Mouse (Mus musculus): ENCODE data around the gene Gm525. TPM values are rescaled to one million over a fixed set of nuclear protein-coding genes. Genes with fewer than 3 reads are reported as not detected.

Gm525 gene
- total and polyA plus RNA-seq, 3 experiments = 0.34 TPM; not detected in 2

DNA sequence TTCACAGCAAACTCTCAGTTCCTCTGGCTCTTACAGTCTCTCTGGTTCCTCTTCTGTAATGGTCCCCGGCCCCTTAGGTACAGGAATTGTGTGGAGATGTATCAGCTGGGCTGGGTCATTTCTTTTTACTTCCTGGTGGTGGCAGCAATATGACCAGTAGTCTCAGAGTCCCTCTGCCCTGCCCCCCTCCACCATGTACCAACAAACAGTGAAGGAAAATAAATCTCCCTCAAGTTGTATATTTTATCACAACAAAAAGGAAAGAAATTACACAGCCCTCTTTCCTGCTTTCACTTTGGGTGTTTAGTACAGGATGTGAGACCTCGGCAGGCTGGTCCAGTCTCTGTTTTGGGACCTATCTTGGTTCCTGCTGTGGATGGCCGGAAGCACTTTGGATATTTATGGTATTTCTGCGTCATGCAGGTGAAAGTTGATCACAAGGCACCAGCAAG is 2.8 kb downstream of the Gm525 start (continued):
- TF ChIP-seq JUN (IDR thresholded peaks at IDR 0.05; ENCODE audit: insufficient read depth, low read depth, low read length) = 0 out of 2 replicates have a peak, but pooled peaks have one; percentile 39
- TF ChIP-seq RCOR1 (conservative IDR thresholded peaks at IDR 0.05; ENCODE audit: low read depth, low read length) = no peak
- peak; percentile 32 for TF ChIP-seq RAD21 (IDR thresholded peaks at IDR 0.05; ENCODE audit: low read depth, low read length)
- peak; percentile 93 for TF ChIP-seq MEF2A (IDR thresholded peaks at IDR 0.05; ENCODE audit: borderline replicate concordance, low read depth, low read length)
- TF ChIP-seq USF2 (conservative IDR thresholded peaks at IDR 0.05; ENCODE audit: low read depth, low read length) = no peak
- TF ChIP-seq ZNF384 (IDR thresholded peaks at IDR 0.05; ENCODE audit: low read depth, low read length) = no peak
- TF ChIP-seq CTCF (conservative IDR thresholded peaks at IDR 0.05 in 1 of 2, IDR thresholded peaks at IDR 0.05 in 1 of 2; ENCODE audit: low read depth in 2 of 2, low read length in 2 of 2) = peak in 1 of 2 experiments; percentile 67; a peak in 2 of 4 replicates

DNA sequence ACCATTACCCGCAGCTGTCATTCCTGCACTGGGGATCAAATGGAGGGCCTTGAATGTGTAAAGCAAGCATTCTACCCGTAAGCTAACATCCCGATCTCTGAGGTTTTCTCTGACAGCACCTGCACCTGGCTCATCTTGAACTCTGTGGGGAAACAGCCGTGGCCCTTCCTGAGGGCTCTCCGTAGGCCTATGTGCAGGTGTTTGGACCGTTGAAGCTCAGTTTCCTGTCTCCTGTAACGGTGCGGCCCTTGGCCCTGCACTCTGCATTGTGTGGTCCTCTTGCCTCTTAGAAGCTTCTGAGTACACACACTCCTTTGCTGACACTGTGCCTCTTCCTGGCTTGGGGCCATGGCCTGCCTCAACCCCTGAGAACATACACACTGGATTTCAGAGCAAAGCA is 4.0 kb downstream of the Gm525 start:
- DNase-seq (ENCODE audit: extremely low read depth) = peak; percentile 78
- in situ Hi-C loops (cut with MboI; ENCODE audit: low pct_ligation_motif_present, low pct_unique_long_range_greater_than_20kb, low sequenced_read_pairs) = no loop called here
- peak overlapping the region; percentile 32 for H3K27ac ChIP-seq (ENCODE audit: insufficient read depth, low read depth)
- H3K4me1 ChIP-seq (ENCODE audit: control insufficient read depth in 1 of 2, insufficient read depth in 2 of 2) = peaks cover 23 to 56% of the 10 kb centered on the region in 2 experiments
- no peaks in the 10 kb centered on the region for H3K79me2 ChIP-seq (replicated peaks; ENCODE audit: control insufficient read depth, extremely low read depth, insufficient read depth, poor library complexity, severe bottlenecking)
- H3K4me3 ChIP-seq (replicated peaks in 1 of 3; ENCODE audit: low read depth in 2 of 3, low read length in 2 of 3, poor library complexity in 1 of 3) = no peak overlapping the region
- no peaks in the 10 kb centered on the region for H3K36me3 ChIP-seq (replicated peaks in 1 of 2; ENCODE audit: control insufficient read depth in 1 of 2, insufficient read depth in 1 of 2, low read length in 1 of 2)
- H3K9me3 ChIP-seq (replicated peaks; ENCODE audit: low read length) = peaks cover 9% of the 10 kb centered on the region
- TF ChIP-seq PAX5 (IDR thresholded peaks at IDR 0.05; ENCODE audit: low read length) (no peak), MAX (IDR thresholded peaks at IDR 0.05; ENCODE audit: low read length) (no peak; the same call in 1 of the 2 replicates), IRF4 (IDR thresholded peaks at IDR 0.05; ENCODE audit: low read depth, low read length) (0 out of 2 replicates have a peak, but pooled peaks have one; percentile 5), NRF1 (IDR thresholded peaks at IDR 0.05; ENCODE audit: low read depth, low read length) (no peak), ZNF384 (IDR thresholded peaks at IDR 0.05; ENCODE audit: low read depth, low read length) (no peak), TBP (conservative IDR thresholded peaks at IDR 0.05; ENCODE audit: low read depth, low read length) (no peak), USF1 (IDR thresholded peaks at IDR 0.05; ENCODE audit: low read depth, low read length) (no peak), EP300 (IDR thresholded peaks at IDR 0.05; ENCODE audit: low read length) (peak; percentile 67; the same call in 1 of the 2 replicates), CHD1 (IDR thresholded peaks at IDR 0.05; ENCODE audit: low read depth, low read length) (0 out of 2 replicates have a peak, but pooled peaks have one; percentile 2), E2F4 (IDR thresholded peaks at IDR 0.05; ENCODE audit: insufficient replicate concordance, low read depth, low read length) (no peak), JUN (IDR thresholded peaks at IDR 0.05; ENCODE audit: insufficient read depth, low read depth, low read length) (no peak), KAT2A (IDR thresholded peaks at IDR 0.05; ENCODE audit: insufficient replicate concordance, low read length) (no peak), MYC (IDR thresholded peaks at IDR 0.05; ENCODE audit: low read depth, low read length) (no peak), ETS1 (conservative IDR thresholded peaks at IDR 0.05; ENCODE audit: low read depth, low read length) (no peak; the same call in 1 of the 2 replicates), MXI1 (IDR thresholded peaks at IDR 0.05; ENCODE audit: low read depth, low read length) (no peak), RCOR1 (conservative IDR thresholded peaks at IDR 0.05; ENCODE audit: low read depth, low read length) (no peak), ELF1 (IDR thresholded peaks at IDR 0.05; ENCODE audit: low read depth, low read length) (no peak), CTCF (conservative IDR thresholded peaks at IDR 0.05 in 1 of 2, IDR thresholded peaks at IDR 0.05 in 1 of 2; ENCODE audit: low read depth in 2 of 2, low read length in 2 of 2) (no peak), GABPA (IDR thresholded peaks at IDR 0.05; ENCODE audit: insufficient replicate concordance, low read depth, low read length) (no peak), CHD2 (IDR thresholded peaks at IDR 0.05; ENCODE audit: low read length) (no peak), MAFK (IDR thresholded peaks at IDR 0.05; ENCODE audit: insufficient replicate concordance, low read length) (no peak), BHLHE40 (IDR thresholded peaks at IDR 0.05; ENCODE audit: low read depth, low read length) (no peak; the same call in 1 of the 2 replicates), SIN3A (IDR thresholded peaks at IDR 0.05; ENCODE audit: low read length) (no peak), ZMIZ1 (IDR thresholded peaks at IDR 0.05; ENCODE audit: low read depth, low read length) (no peak), TCF12 (IDR thresholded peaks at IDR 0.05; ENCODE audit: low read depth, low read length) (peak; percentile 82), USF2 (conservative IDR thresholded peaks at IDR 0.05; ENCODE audit: low read depth, low read length) (no peak), UBTF (IDR thresholded peaks at IDR 0.05; ENCODE audit: low read depth, low read length) (no peak), HCFC1 (IDR thresholded peaks at IDR 0.05; ENCODE audit: low read depth, low read length) (no peak)
- dilution Hi-C loops (cut with MboI; ENCODE audit: extremely low pct_ligation_motif_present, extremely low pct_unique_long_range_greater_than_20kb, low sequenced_read_pairs) = no loop called here
- H3K9ac ChIP-seq (ENCODE audit: insufficient read depth, low read depth) = no peak overlapping the region
- no peaks in the 10 kb centered on the region for H3K27me3 ChIP-seq (replicated peaks)
- H3K4me2 ChIP-seq (ENCODE audit: insufficient read depth, low read depth, poor library complexity, severe bottlenecking) = no peak overlapping the region

Measured in CH12.LX (cell line).